Mouse (Mus musculus) brain, embryonic 14.5 days (tissue): ENCODE data around the gene Ssb.

Experiments used
- CTCF ChIP-seq: fragments of 200-500 bp; IDR thresholded peaks from 2 replicates; pipeline ENCODE4 v1.5.1; 2012; ENCODE audit warnings: inconsistent platforms, mild to moderate bottlenecking, moderate library complexity, borderline replicate concordance; ENCODE audit not compliant: insufficient read depth, insufficient read length; ENCODE audit errors: extremely low read depth
- POLR2A ChIP-seq: fragments of 200-500 bp; IDR thresholded peaks from 2 replicates; pipeline ENCODE4 v1.6.1; 2012; ENCODE audit warnings: mild to moderate bottlenecking, inconsistent platforms, borderline replicate concordance; ENCODE audit not compliant: poor library complexity, insufficient read depth, insufficient read length, severe bottlenecking; ENCODE audit errors: extremely low read depth

DNA sequence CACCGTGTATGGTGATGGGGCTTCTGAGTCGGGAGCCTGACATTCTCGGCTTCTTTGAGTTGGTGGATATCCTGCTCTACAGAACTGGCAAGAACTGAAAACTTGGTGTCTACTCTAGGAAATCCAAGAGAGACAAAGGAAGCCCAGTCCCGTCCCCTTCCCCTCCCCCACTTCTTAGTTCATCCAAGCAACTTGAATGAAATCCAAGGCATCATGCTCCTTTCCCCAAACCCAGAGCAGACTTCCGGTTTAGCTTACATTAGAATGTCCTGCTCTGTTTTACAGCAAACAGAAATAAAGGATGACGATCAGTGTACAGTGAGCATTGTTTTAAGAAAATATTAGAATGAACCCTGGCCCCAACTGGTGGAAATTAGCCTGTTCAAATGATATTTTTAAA lies 12.1 kb upstream of the Ssb start:
- TF ChIP-seq CTCF (no peak), POLR2A (no peak)
